Mouse (Mus musculus): Measurements from ENCODE around the gene Pdcd1.
"Not testable (repeated sequence)": the region's sequence is repeated elsewhere in the genome, so short reads cannot be mapped to it uniquely, and the experiment has no call there.

Gene Pdcd1

GRCm38 (mm10) chr1:94052373-94052772, at the start of gene Pdcd1:
Pdcd1 (minus strand) TSS chr1:94052553.
- no peak for DNase-seq (ENCODE audit: low read depth)

DNA sequence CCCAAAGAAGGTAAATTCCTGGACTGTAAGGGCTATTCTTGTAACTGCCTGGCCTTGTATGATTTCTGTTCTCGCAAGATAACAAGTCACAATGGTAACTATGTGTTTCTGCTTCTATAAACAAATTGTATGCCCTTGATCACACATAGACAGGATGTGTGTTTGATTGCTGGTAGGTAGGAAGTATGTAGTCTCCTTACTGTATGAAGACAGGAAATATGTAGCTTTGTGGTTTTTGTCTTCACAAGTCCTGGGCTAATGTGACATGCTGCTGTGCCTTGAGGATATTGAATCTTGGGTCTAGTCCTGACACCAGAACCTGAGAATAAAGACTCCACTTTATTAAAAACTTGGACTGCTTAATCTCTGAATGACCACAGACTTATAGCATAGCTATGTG, 39.4 kb upstream of the Pdcd1 start:
- DNase-seq (ENCODE audit: low read depth) = peak; percentile 63

DNA sequence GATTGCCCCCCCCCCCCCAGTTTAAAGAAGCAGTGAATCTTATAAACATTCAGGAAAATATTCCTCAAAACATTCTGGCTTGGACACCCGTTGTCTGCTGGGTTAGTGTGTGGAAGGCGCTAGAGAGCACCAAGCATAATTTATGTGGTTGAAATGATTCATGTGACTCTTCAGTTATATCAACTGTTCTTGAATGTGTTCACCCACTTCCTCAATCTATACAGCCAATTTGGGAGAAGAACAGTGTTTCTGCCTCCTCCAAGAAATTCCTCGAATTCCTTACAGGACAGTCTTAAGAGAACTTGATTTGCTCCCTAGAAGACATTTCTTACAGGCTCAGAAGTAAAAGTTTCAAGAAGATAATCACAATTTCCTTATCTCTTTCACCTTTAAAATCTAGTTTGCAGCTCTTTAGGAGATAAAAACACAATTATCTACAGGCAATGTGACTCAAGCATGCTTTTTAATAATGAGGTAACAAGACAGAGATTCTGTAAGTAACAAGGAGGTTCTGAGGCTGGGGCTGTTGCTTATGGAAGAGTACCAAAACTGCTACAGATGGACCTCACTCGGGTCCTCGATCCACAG, 34.1 kb upstream of the Pdcd1 start:
- DNase-seq (ENCODE audit: low read depth) = no peak

- no peak for DNase-seq (ENCODE audit: low read depth)
Measured at GRCm38 (mm10) chr1:94085324-94086105, 33.2 kb upstream of the Pdcd1 start.

GRCm38 (mm10) chr1:94081761-94082160, 29.4 kb upstream of the Pdcd1 start:
- no peak for DNase-seq (ENCODE audit: low read depth)

DNA sequence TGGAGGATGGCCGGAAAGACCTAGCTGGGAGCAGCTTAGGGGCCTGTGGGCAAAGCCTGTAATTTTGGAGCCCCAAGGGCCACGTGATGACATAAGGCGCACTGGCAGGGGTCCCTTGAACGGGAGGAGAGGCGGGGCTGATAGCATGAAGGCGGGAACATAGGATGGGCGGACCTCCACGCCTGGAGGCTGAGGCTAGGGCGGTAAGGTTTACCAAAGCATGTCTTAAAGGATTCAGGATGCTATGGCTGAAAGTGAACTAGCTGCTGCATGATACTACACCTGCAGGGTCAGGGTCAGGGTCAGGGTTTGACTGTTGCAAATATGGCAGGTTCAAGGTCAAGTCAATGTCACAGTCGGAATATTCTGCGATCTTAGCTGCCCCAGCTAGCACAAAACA, 28.8 kb upstream of the Pdcd1 start:
- DNase-seq (ENCODE audit: low read depth) = no peak

- DNase-seq (ENCODE audit: low read depth) = no peak
Measured at GRCm38 (mm10) chr1:94080718-94081117, 28.4 kb upstream of the Pdcd1 start.

DNA sequence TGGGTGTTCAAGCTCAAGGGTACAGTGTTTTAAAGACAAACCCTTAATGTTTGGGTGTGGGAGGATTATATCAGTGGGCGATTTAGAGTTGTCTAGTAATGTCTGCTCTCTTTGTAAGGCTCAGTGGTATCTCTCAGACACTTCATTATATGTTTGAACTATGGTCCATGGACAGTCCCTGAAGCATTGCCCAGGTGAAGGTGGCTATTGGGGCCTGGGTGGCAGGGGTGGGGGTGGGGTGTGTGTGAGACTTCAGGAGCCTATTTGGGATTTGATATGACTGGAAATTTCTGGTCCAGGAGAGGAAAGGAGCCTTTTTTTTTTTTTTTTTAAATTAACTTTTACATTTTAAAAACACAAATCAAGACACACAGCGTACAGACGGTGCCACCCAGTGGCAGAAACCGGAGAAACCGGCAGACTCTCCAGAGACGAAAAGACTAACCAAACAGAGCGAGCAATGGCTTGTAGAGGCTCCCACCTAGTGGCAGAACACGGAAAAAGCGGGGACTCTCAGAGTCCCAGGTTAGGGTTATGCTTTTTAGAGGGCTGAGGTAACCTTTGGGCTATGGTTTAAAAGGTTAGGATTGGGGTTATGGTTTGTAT, 26.6 kb upstream of the Pdcd1 start:
- DNase-seq (ENCODE audit: low read depth) = peak; percentile 94

GRCm38 (mm10) chr1:94078314-94078713, 26.0 kb upstream of the Pdcd1 start:
- peak; percentile 92 for DNase-seq (ENCODE audit: low read depth)

GRCm38 (mm10) chr1:94076702-94077101, 24.3 kb upstream of the Pdcd1 start:
- no peak for DNase-seq (ENCODE audit: low read depth)

DNA sequence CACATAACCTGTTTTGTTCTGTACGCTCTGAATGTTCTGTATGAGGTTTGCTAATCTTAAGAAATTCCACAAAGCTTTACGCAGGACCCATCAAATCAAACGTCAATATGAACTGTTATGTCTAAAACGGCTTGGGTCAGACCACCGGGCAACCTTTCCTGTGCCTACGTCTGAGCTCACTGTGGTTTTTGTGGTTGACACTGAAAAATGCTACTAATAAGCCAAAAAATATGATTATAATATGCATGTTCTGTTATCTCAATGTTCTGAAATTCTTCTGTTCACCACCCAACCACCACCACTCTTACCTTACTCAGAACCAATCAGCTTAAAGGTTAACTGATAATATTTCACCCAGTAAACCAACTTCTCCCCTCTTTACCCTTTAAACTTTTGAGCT, 22.4 kb upstream of the Pdcd1 start:
- peak; percentile 93 for DNase-seq (ENCODE audit: low read depth)

GRCm38 (mm10) chr1:94058281-94058680, 5.9 kb upstream of the Pdcd1 start:
- not testable (repeated sequence) for DNase-seq (ENCODE audit: low read depth)

GRCm38 (mm10) chr1:94057401-94057800, 5.0 kb upstream of the Pdcd1 start:
- DNase-seq (ENCODE audit: low read depth) = no peak

GRCm38 (mm10) chr1:94055966-94056365, 3.6 kb upstream of the Pdcd1 start:
- DNase-seq (ENCODE audit: low read depth) = peak; percentile 94

GRCm38 (mm10) chr1:94054481-94054880, 2.1 kb upstream of the Pdcd1 start:
- DNase-seq (ENCODE audit: low read depth) = no peak

DNA sequence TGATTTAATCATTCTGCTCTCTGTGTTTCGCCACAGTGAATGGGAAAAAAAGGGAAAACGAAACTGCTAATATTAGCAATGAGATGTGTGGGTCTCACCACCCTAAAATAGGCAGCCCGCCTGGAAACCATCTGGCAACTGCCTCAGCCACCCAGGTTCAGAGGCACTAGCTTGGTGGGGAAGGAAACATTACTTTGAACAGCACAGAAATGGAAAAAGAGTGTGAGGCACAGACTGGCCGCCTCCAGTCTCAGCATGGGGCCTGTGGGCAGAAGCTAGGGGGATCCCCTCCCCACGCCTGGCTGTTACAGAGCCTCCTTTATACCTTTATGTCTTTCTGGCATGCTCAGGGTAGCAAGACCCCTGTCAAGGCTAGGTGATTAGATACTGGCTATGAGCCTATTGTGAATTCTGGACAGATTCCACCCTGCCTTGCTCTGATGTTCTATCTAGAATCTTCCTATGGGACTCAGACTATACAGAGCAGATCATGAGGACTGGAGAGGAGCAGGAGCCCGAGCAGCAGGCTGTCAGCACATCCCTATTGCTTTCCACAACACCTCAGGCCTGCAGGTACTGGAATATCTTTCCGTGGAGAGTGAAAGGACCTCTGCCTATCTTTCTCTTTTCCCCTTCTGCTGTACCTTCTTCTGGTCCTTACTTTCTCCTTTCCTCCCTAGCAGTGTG, 1.3 kb upstream of the Pdcd1 start:
- no peak for DNase-seq (ENCODE audit: low read depth)

- peak; percentile 53 for DNase-seq (ENCODE audit: low read depth)
Measured at GRCm38 (mm10) chr1:94051104-94051503, 1.2 kb downstream of the Pdcd1 start.

DNA sequence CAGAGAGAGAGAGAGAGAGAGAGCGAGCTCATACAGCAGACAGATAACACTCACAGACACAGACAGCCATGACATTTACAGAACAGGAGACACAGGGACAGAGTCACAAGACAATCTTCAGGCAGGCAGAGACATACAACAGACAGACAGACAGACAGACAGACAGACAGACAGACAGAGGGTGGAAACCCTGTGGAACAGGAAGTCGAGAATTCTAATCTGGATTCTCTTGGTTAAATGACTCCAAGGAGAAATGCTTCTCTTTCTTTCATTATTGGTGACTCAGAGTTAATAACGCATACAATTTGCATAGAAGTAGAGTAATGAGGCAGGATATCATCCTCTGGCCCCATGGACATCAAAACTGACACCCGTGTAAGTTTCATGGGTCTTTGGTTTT, 5.8 kb downstream of the Pdcd1 start:
- DNase-seq (ENCODE audit: low read depth) = no peak

GRCm38 (mm10) chr1:94045559-94045958, 6.8 kb downstream of the Pdcd1 start:
- no peak for DNase-seq (ENCODE audit: low read depth)

DNA sequence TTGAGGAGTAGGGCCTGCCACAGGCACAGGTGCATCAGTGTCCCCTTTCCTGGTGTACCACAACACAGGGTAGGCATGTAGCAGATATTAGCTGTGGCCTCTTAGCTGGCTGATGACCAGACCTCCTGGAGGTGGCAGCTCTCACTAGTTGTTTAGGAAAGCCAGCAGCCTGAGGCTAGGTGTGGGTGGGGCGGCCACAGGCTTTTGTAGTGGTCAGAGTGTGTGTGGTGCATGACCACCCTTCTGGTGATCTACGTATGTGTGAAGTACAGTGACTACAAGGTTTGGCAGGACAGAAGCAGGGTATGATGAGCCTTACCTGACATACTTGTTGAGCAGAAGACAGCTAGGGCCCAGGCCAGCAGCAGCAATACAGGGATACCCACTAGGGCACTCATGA, 12.0 kb downstream of the Pdcd1 start:
- DNase-seq (ENCODE audit: low read depth) = no peak

DNA sequence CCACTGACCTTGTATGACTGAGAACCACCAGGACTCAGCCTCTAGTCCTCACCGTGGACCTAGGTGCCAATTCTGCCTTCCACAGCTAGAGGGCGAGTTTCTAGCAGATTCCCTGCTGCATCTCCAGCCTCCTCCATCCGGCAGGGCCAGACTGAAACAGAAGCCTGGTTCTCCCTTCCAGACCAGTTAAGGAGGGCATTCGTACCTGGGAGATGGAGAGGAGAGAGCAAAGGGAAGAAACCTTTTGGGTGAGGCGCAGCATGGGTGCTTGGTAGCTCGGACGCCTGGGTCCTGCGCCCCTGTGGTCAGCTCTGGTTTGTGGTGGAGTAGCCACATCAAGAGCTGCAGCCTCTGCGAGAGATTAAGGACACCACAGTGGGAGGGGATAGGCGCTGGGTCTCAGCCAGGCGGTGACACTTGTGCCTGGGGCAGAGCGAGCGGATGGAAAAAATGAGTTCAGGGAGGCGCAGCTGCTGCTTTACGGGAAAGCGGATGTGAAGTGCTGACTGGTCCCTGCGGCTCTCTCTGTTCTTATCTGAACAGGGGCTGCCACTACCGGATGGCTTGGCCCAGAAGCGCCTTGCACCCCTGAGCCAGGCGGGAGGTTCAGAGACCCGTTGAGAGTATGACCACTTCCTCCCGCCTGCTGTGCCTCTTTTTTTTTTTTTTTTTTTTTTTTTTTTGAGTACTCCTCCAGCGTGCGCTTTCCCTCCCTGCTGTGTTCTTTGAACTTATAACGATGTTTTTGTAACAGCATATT, 17.2 kb downstream of the Pdcd1 start:
- DNase-seq (ENCODE audit: low read depth) = peak; percentile 100

GRCm38 (mm10) chr1:94033075-94033602, 19.2 kb downstream of the Pdcd1 start:
- no peak for DNase-seq (ENCODE audit: low read depth)

Measured in 416B (cell line).